Mouse (Mus musculus): Measurements from ENCODE around the gene Ifngr2.

GRCm38 (mm10) chr16:91587730-91588453, 41.0 kb downstream of the Ifngr2 start:
- TF ChIP-seq CTCF (IDR thresholded peaks at IDR 0.05; ENCODE audit: low read depth, low read length) = no peak
- no peak for TF ChIP-seq POLR2A (IDR thresholded peaks at IDR 0.05; ENCODE audit: borderline replicate concordance, low read depth, low read length)

Measured in bone marrow macrophage, adult 2 months (primary cell).